Mouse (Mus musculus) G1E (cell line): ENCODE data around the gene Phf10.

Experiments used
- CTCF ChIP-seq: IDR thresholded peaks from 2 replicates; pipeline ENCODE4 v1.5.1; 2012; ENCODE audit warnings: low read depth, low read length, inconsistent platforms, mixed read lengths
- GATA1 ChIP-seq: IDR thresholded peaks from 2 replicates; pipeline ENCODE4 v1.6.1; 2012; ENCODE audit warnings: borderline replicate concordance, low read length, inconsistent platforms, mixed read lengths
- GATA2 ChIP-seq: IDR thresholded peaks from 2 replicates; pipeline ENCODE4 v1.6.1; 2012; ENCODE audit warnings: low read depth, low read length, inconsistent platforms, borderline replicate concordance
- POLR2AphosphoS5 ChIP-seq: IDR thresholded peaks from 2 replicates; pipeline ENCODE4 v1.6.1; 2012; ENCODE audit warnings: low read depth, low read length, inconsistent platforms; ENCODE audit not compliant: insufficient replicate concordance
- TAL1 ChIP-seq: conservative IDR thresholded peaks from 2 replicates; pipeline ENCODE4 v1.6.1; 2012; ENCODE audit warnings: low read depth, low read length, inconsistent platforms, mixed read lengths

DNA sequence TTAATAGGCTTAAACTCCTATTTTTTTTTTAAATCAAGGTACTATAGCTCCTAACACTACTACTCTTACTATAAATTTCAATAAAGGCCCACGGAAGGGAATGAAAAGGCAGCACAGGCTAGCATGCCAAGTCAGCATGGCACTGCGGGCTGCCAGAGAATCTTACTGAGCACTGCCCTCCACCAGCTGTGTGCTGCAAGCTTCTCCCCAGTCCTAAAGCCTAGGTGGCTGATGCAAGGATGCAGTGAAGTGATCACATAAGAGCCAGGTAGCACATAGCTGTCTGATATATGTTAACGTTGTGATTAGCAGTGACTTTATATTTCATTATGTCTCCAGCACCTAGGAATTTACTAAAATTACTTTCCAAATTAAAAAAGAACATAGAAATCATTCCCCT lies 1.1 kb downstream of the Phf10 start:
- TF ChIP-seq POLR2AphosphoS5: no peak
- no peak for TF ChIP-seq CTCF
- TF ChIP-seq GATA1: no peak
- TF ChIP-seq GATA2: no peak
- no peak for TF ChIP-seq TAL1
